Mouse (Mus musculus): ENCODE data around the gene Gatd1. TPM values are rescaled to one million over a fixed set of nuclear protein-coding genes. Genes with fewer than 3 reads are reported as not detected.
"Not testable (repeated sequence)": the region's sequence is repeated elsewhere in the genome, so short reads cannot be mapped to it uniquely, and the experiment has no call there.

The Gatd1 gene
- polyA plus RNA-seq, 1 experiment from 2014 or later: 34.0 TPM

DNA sequence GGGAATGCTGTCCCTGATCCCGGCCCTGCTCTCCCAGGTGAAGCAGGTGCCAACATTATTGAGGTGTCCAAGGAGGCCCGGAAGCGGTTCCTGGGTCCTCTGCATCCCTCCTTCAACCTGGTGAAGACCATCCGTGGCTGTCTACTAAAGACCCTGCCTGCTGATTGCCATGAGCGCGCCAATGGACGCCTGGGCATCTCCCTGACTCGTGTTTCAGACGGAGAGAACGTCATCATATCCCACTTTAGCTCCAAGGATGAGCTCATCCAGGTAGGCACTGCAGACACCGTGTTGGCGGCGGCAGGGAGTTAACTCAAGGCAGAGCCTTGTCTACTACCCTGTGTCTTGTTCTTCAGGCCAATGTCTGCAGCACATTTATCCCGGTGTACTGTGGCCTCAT, 43.3 kb upstream of the Gatd1 start:
- Histone ChIP-seq H3K9me3 (ENCODE audit: control insufficient read depth, low read length) (no peaks in the 10 kb centered on the region), H3K9ac (ENCODE audit: low read length) (no peak overlapping the region), H3K36me3 (ENCODE audit: control insufficient read depth, insufficient read depth, low read length) (no peaks in the 10 kb centered on the region; the same call in 1 of the 2 replicates), H3K4me1 (ENCODE audit: control insufficient read depth, insufficient read depth, low read length) (peaks cover 13% of the 10 kb centered on the region), H3K4me3 (ENCODE audit: low read depth, low read length) (no peak overlapping the region), H3K27me3 (ENCODE audit: control insufficient read depth, insufficient read depth, low read length) (peaks cover 25% of the 10 kb centered on the region), H3K27ac (ENCODE audit: low read depth, low read length) (no peak overlapping the region), H3K4me2 (no peak overlapping the region)
- no peak for DNase-seq (ENCODE audit: low spot score, missing footprints)
- WGBS: 90% methylated on average over 14 of the region's 14 CpGs
- no peak for ATAC-seq (ENCODE audit: low FRiP score)

DNA sequence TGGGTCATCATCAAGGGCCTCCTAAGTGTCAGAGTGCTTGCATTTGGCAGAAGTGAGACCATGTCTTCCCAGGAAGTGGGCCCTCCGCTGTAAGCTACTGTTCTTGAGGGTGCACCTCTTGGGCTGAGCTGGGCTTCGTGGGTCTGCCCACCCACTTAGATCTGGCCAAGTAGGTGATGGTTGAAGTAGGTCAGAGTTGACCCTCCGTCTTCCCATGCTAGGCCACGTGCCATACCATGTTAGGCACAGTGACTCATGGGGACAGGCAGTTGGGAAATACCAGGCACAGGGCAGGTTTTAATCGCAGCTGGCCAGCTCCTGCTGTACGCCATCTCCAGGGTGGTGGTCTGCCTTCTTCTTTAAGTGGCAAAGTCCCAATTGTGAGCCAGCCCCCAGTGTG, 42.8 kb upstream of the Gatd1 start:
- peaks cover 20% of the 10 kb centered on the region for H3K27me3 ChIP-seq (ENCODE audit: control insufficient read depth, insufficient read depth, low read length)
- no peak overlapping the region for H3K9ac ChIP-seq (ENCODE audit: low read length)
- H3K27ac ChIP-seq (ENCODE audit: low read depth, low read length): no peak overlapping the region
- H3K4me3 ChIP-seq (ENCODE audit: low read depth, low read length): no peak overlapping the region
- H3K9me3 ChIP-seq (ENCODE audit: control insufficient read depth, low read length): no peaks in the 10 kb centered on the region
- H3K4me1 ChIP-seq (ENCODE audit: control insufficient read depth, insufficient read depth, low read length): peaks cover 10% of the 10 kb centered on the region
- 91% methylated on average over 6 of the region's 6 CpGs for WGBS
- no peaks in the 10 kb centered on the region; the same call in 1 of the 2 replicates for H3K36me3 ChIP-seq (ENCODE audit: control insufficient read depth, insufficient read depth, low read length)
- DNase-seq (ENCODE audit: low spot score, missing footprints) (no peak), ATAC-seq (ENCODE audit: low FRiP score) (no peak)
- H3K4me2 ChIP-seq: no peak overlapping the region

DNA sequence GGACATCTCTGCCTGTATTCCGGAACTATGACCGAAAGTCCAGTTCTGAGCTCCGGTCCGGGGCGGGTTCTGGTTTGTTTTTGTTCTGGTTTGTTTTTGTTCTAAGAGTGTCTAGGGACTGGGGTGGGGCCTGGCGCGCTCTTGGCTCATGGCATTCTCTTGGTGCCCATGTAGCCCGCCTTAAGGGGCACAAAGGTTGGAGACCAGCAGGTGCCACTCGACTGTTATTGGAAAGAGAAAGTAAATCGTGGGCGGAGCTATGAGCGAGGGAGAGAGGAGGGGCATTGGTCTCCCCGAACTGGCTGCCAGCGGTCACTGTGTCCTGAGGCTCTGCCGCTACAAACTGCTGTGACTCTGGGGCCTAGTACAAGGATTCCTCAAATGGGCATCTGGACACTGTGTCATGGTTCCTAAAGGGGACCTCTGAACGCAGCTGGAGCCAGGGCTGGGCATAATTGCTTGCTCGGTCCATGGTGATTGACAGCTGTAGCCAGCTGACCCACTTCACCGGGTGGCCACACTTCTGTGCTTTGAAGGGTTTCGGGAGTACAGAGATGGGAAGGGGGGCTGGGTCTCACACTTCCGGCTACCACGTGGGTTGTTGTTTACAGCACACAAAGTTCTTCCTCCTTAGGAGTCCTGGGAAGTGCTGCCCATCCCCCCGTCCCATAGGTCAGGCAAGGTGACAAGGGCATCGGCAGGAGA, 41.8 kb upstream of the Gatd1 start:
- ATAC-seq (ENCODE audit: low FRiP score) (peak; percentile 47), DNase-seq (ENCODE audit: low spot score, missing footprints) (no peak)
- peaks cover 2% of the 10 kb centered on the region for H3K36me3 ChIP-seq (ENCODE audit: control insufficient read depth, insufficient read depth, low read length)
- H3K27ac ChIP-seq (ENCODE audit: low read depth, low read length): no peak overlapping the region
- peak overlapping the region; percentile 62 for H3K4me3 ChIP-seq (ENCODE audit: low read depth, low read length)
- H3K9ac ChIP-seq (ENCODE audit: low read length): peak overlapping the region; percentile 76
- H3K4me2 ChIP-seq: peak overlapping the region; percentile 98
- H3K9me3 ChIP-seq (ENCODE audit: control insufficient read depth, low read length): no peaks in the 10 kb centered on the region
- peaks cover 10% of the 10 kb centered on the region for H3K27me3 ChIP-seq (ENCODE audit: control insufficient read depth, insufficient read depth, low read length)
- WGBS: 2% methylated on average over 23 of the region's 23 CpGs
- H3K4me1 ChIP-seq (ENCODE audit: control insufficient read depth, insufficient read depth, low read length): peaks cover 8% of the 10 kb centered on the region

DNA sequence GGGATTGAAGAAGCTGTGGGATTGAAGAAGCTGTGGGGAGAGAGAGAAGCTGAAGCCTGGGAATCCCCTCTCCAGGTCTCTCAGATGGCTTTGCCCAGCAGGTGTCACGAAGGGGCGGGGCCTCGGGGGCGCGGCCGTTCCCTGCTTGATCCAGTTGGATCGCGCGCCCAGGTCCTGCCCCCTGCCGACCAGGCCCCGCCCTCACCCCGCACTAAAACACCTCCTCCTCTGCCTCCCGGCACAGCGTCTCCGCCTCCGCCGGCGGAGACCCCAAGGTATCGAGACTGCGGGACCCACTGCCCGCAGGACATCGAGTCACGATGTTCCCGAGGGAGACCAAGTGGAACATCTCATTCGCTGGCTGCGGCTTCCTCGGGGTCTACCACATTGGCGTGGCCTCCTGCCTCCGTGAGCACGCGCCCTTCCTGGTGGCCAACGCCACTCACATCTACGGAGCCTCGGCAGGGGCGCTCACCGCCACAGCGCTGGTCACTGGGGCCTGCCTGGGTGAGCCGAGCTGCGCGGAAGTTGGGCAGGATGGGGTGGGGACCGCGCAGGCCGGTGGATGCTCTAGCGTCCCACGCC, 41.1 kb upstream of the Gatd1 start, which contains the start of gene Pnpla2:
Gene Pnpla2 (plus strand): TSS at position 232 of the 585 bp plus-strand sequence.
- peak within 1 kb of the TSS; percentile 76 for H3K9ac ChIP-seq (ENCODE audit: low read length)
- ATAC-seq (ENCODE audit: low FRiP score): peak; percentile 80
- peak; percentile 98 for DNase-seq (ENCODE audit: low spot score, missing footprints)
- peak within 1 kb of the TSS; percentile 98 for H3K4me2 ChIP-seq
- no peaks in the 10 kb centered on the region for H3K9me3 ChIP-seq (ENCODE audit: control insufficient read depth, low read length)
- H3K36me3 ChIP-seq (ENCODE audit: control insufficient read depth, insufficient read depth, low read length): peaks cover 6% of the 10 kb centered on the region
- WGBS: under 1% methylated on average over 45 of the region's 45 CpGs
- H3K4me3 ChIP-seq (ENCODE audit: low read depth, low read length): peak within 1 kb of the TSS; percentile 62
- H3K4me1 ChIP-seq (ENCODE audit: control insufficient read depth, insufficient read depth, low read length): peaks cover 8% of the 10 kb centered on the region
- H3K27ac ChIP-seq (ENCODE audit: low read depth, low read length): no peak within 1 kb of the TSS
- H3K27me3 ChIP-seq (ENCODE audit: control insufficient read depth, insufficient read depth, low read length): peaks cover 3% of the 10 kb centered on the region

DNA sequence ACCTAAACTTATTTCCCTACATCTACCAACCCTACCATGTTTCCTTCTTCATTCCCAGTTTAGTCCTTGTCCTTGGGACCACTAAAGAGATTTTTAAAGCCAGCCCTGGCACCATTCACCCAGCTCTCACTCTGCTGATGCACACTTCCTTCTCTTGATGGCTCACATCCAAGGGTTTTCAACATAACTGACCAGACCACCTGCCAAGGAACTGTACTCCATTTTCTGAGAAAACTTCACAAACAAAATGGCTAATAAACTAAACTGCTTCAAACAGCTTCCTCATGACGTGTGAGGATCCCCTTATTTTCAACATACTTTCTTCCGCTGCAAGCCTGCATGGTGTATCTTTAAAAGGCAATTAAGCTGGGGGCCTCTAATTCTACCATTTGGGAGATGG, 39.7 kb upstream of the Gatd1 start:
- Histone ChIP-seq H3K9me3 (ENCODE audit: control insufficient read depth, low read length) (no peaks in the 10 kb centered on the region), H3K27me3 (ENCODE audit: control insufficient read depth, insufficient read depth, low read length) (0 out of 2 replicates have a peak, but pooled peaks cover 2% of the 10 kb centered on the region), H3K4me2 (no peak overlapping the region), H3K27ac (ENCODE audit: low read depth, low read length) (no peak overlapping the region), H3K9ac (ENCODE audit: low read length) (no peak overlapping the region), H3K36me3 (ENCODE audit: control insufficient read depth, insufficient read depth, low read length) (peaks cover 12% of the 10 kb centered on the region), H3K4me1 (ENCODE audit: control insufficient read depth, insufficient read depth, low read length) (peaks cover 12% of the 10 kb centered on the region), H3K4me3 (ENCODE audit: low read depth, low read length) (no peak overlapping the region)
- no peak for DNase-seq (ENCODE audit: low spot score, missing footprints)
- 82% methylated on average over 2 of the region's 2 CpGs for WGBS
- no peak for ATAC-seq (ENCODE audit: low FRiP score)

DNA sequence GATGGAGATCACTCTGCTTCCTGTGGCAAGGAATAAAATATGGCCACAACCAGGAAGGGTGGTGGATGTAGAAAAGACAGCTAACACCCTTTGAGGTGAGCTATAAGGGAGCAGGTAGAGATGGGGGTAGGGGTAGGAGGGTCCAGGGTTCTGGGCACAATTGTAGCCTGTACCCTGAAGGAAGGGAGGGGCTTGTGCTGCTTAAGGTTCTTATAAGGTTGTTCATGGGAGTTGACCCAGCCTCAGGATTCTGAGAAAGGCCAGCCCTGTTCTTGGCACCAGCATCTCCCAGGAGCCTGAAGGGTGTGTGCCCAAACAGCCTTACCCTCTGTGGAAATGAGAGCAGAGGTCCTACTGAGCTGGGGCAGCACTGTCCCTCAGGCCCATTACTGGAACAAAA, 38.0 kb upstream of the Gatd1 start:
- Histone ChIP-seq H3K9ac (ENCODE audit: low read length) (no peak overlapping the region), H3K4me2 (no peak overlapping the region), H3K27ac (ENCODE audit: low read depth, low read length) (no peak overlapping the region), H3K4me3 (ENCODE audit: low read depth, low read length) (no peak overlapping the region), H3K4me1 (ENCODE audit: control insufficient read depth, insufficient read depth, low read length) (peaks cover 19% of the 10 kb centered on the region), H3K9me3 (ENCODE audit: control insufficient read depth, low read length) (no peaks in the 10 kb centered on the region), H3K27me3 (ENCODE audit: control insufficient read depth, insufficient read depth, low read length) (0 out of 2 replicates have a peak, but pooled peaks cover 2% of the 10 kb centered on the region), H3K36me3 (ENCODE audit: control insufficient read depth, insufficient read depth, low read length) (peaks cover 14% of the 10 kb centered on the region)
- ATAC-seq (ENCODE audit: low FRiP score) (no peak), DNase-seq (ENCODE audit: low spot score, missing footprints) (no peak)

DNA sequence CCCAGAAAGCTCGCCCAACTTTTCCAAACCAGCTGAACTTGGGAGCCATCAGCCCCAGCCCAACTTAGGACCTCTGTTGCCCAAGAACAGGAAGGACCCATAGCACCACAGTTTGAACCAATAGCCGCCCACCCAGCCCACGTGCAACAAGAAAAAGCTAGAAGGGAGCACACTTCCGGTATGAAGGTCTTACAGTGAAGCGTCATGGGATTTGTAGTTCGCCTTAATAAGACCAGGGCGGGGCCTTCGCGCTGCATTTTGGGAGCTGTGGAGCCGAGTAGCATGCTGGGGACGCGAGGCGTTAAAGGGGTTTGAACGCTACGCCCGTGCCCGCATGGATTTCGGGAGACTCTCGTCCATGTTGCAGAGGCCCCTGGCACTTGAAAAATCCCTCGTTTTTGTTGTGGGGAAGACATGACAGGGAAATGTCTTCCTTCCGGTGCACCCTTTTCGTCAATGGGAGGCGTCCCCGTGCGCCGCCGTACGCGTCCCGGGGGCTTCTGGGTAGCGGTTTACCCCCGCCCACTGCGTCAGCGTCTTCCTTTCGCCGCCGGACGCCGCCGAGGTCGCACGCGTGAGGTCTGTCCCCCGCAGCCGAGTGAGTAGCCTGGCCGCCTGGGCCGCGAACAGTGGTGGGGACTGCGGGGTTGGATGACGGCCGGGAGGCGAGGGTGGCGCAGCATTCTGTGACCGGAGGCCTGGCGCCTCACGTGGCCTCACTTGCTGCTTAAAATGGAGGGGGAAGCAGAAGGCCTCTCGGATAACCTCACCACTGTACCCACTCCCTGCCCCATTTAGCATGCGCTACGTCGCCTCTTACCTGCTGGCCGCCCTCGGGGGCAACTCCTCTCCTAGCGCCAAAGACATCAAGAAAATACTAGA, 33.4 kb upstream of the Gatd1 start, which contains the start of gene Rplp2:
Gene Rplp2 (plus strand): TSS at position 261 of the 882 bp plus-strand sequence.
- peak; percentile 99 for DNase-seq (ENCODE audit: low spot score, missing footprints)
- WGBS: under 1% methylated on average over 63 of the region's 63 CpGs
- H3K4me2 ChIP-seq: peak within 1 kb of the TSS; percentile 86

DNA sequence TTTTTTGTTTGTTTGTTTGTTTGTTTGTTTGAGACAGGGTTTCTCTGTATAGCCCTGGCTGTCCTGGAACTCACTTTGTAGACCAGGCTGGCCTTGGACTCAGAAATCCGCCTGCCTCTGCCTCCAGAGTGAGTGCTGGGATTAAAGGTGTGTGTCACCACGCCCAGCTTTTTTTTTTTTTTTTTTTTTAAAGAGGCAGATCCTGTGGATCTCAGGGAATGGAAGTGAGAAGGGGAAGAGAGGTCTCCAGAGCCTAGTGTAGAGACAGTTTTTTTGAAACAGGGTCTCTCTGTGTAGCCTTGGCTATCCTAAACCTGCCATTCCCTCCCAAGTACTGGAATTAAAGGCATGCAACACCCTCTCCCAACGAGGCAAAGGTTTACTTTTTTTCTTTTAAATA, 32.4 kb upstream of the Gatd1 start:
- not testable (repeated sequence) for H3K9me3 ChIP-seq (ENCODE audit: control insufficient read depth, low read length); ATAC-seq (ENCODE audit: low FRiP score); DNase-seq (ENCODE audit: low spot score, missing footprints); H3K4me3 ChIP-seq (ENCODE audit: low read depth, low read length); H3K9ac ChIP-seq (ENCODE audit: low read length); H3K27ac ChIP-seq (ENCODE audit: low read depth, low read length); H3K4me2 ChIP-seq; H3K27me3 ChIP-seq (ENCODE audit: control insufficient read depth, insufficient read depth, low read length)
- Histone ChIP-seq H3K4me1 (ENCODE audit: control insufficient read depth, insufficient read depth, low read length) (peaks cover 22% of the 10 kb centered on the region), H3K36me3 (ENCODE audit: control insufficient read depth, insufficient read depth, low read length) (peaks cover 14% of the 10 kb centered on the region)
- 92% methylated on average over 3 of the region's 3 CpGs for whole genome bisulfite sequencing

More for the DNA sequence above, 33.4 kb upstream of the Gatd1 start, which contains the start of gene Rplp2:
- Histone ChIP-seq H3K27ac (ENCODE audit: low read depth, low read length) (peak within 1 kb of the TSS; percentile 62), H3K4me1 (ENCODE audit: control insufficient read depth, insufficient read depth, low read length) (peaks cover 22% of the 10 kb centered on the region), H3K9ac (ENCODE audit: low read length) (peak within 1 kb of the TSS; percentile 91), H3K4me3 (ENCODE audit: low read depth, low read length) (peak within 1 kb of the TSS; percentile 83), H3K27me3 (ENCODE audit: control insufficient read depth, insufficient read depth, low read length) (no peaks in the 10 kb centered on the region), H3K36me3 (ENCODE audit: control insufficient read depth, insufficient read depth, low read length) (peaks cover 14% of the 10 kb centered on the region), H3K9me3 (ENCODE audit: control insufficient read depth, low read length) (no peaks in the 10 kb centered on the region)
- ATAC-seq (ENCODE audit: low FRiP score): peak; percentile 91
